ENCODE assay signal across 15 mouse cellular contexts in the genomic region with DNA sequence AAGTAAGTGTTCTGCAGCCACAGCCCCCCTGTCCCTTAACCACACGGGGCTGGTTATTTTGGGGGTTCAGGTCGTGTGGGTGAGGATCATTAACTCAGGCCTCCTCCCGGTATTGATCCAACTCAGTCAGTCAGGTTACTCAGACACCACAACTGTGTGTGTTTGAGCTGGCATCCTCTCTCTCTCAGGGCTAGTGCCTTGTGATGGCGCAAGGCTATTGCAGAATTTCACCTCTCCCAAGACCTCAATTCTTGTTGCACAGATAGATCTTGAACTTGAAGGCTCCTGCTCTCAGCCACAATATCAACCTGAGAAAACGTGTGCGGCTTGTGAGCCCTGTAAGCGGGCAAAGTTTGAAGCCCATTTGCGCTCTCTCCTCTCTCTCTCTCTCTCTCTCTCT. TPM values are rescaled to one million over a fixed set of nuclear protein-coding genes. Genes with fewer than 3 reads are reported as not detected.
DNase-seq lines count a peak whose midpoint lies in the region; TF ChIP-seq lines count a peak whose summit lies in the region.
"Had no signal": no experiment of that assay in that cellular context is flagged by ENCODE, and none has a peak within 500 bp of the region (broad histone marks: within the 10 kb centered on the region; RNA-seq: fewer than 3 reads in every experiment).

No protein-coding gene starts in this region.

- H3K4me3 ChIP-seq in liver, adult 2 months (ENCODE audit: insufficient read depth, low read depth, low read length): no peak overlapping the region

- no peaks in the 10 kb centered on the region for H3K36me3 ChIP-seq in liver, adult 2 months (ENCODE audit: control insufficient read depth, insufficient read depth, low read length)

- H3K79me2 ChIP-seq in liver, adult 2 months (ENCODE audit: control insufficient read depth, insufficient read depth, low read length): no peaks in the 10 kb centered on the region

- TF ChIP-seq CTCF in liver, adult 2 months (IDR thresholded peaks at IDR 0.05; ENCODE audit: low read depth, low read length): no peak

- H3K9ac ChIP-seq in liver, adult 2 months (ENCODE audit: low read depth, low read length): no peak overlapping the region

- peaks cover 12% of the 10 kb centered on the region for H3K4me1 ChIP-seq in liver, adult 2 months (ENCODE audit: control insufficient read depth, insufficient read depth, low read length)

- peak overlapping the region; percentile 45 for H3K27ac ChIP-seq in liver, adult 2 months (replicated peaks; ENCODE audit: insufficient read depth, low read depth, low read length)

- no peaks in the 10 kb centered on the region for H3K27me3 ChIP-seq in liver, adult 2 months (ENCODE audit: control insufficient read depth, insufficient read depth, low read length)
- H3K27me3 ChIP-seq: CH12.LX had no signal

- peak; percentile 91 for DNase-seq in liver, adult 2 months (ENCODE audit: extremely low read depth, low read depth, low spot score)
- DNase-seq in liver: no peak
- DNase-seq: adrenal gland, adult 2 months; adrenal gland, adult 8-10 months; adrenal gland, postnatal 10 days; adrenal gland, postnatal 14 days; adrenal gland, postnatal 25 days; adrenal gland, postnatal 36 days; B cell, adult 2 months; cerebellum, adult 11 months; cerebellum, adult 11-12 months; cerebellum, adult 18-20 months; cerebellum, adult 2 months had no signal

- WGBS in liver, adult 2 months: 39% methylated on average over 8 of the region's 8 CpGs

- TF ChIP-seq POLR2A in liver, adult 2 months (IDR thresholded peaks at IDR 0.05; ENCODE audit: extremely low read depth, insufficient read depth, low read length): no peak

RNA-seq across cellular contexts. Expression of gene Glo1, which starts 35.5 kb away (rescaled TPM):
- total RNA-seq in liver, adult 2 months (2014; rRNA removed): 384 and 388 TPM in 2 replicates
- polyA plus RNA-seq in liver, adult 2 months (2012; rRNA removed): 229 and 239 TPM in 2 replicates

RNA-seq across cellular contexts. Expression of gene Dnah8, which starts 38.0 kb away (rescaled TPM):
- 0.13 and 0.18 TPM in 2 replicates for total RNA-seq in liver, adult 2 months (2014; rRNA removed)
- 0.15 and 0.20 TPM in 2 replicates for polyA plus RNA-seq in liver, adult 2 months (2012; rRNA removed)
- polyA plus RNA-seq: Patski had no signal
